Mouse (Mus musculus) liver, adult 2 months (tissue): ENCODE data around the gene Tmpo.

ENCODE experiments used
- CTCF ChIP-seq: fragments of 200-500 bp; IDR thresholded peaks from 2 replicates; pipeline ENCODE4 v1.5.1; 2011; ENCODE audit warnings: low read depth, low read length, control low read depth
- POLR2A ChIP-seq: fragments of 200-500 bp; IDR thresholded peaks from 2 replicates; pipeline ENCODE4 v1.6.1; 2011; ENCODE audit warnings: low read length, control low read depth; ENCODE audit not compliant: insufficient read depth; ENCODE audit errors: extremely low read depth

- no peak for TF ChIP-seq CTCF
- no peak for TF ChIP-seq POLR2A
Measured at GRCm38 (mm10) chr10:91164491-91164890, 16.6 kb downstream of the Tmpo start.
